Mouse (Mus musculus): ENCODE data around the gene Fryl. TPM values are rescaled to one million over a fixed set of nuclear protein-coding genes. Genes with fewer than 3 reads are reported as not detected.

Fryl gene
- polyA plus RNA-seq, 1 experiment = 27.6 TPM

DNA sequence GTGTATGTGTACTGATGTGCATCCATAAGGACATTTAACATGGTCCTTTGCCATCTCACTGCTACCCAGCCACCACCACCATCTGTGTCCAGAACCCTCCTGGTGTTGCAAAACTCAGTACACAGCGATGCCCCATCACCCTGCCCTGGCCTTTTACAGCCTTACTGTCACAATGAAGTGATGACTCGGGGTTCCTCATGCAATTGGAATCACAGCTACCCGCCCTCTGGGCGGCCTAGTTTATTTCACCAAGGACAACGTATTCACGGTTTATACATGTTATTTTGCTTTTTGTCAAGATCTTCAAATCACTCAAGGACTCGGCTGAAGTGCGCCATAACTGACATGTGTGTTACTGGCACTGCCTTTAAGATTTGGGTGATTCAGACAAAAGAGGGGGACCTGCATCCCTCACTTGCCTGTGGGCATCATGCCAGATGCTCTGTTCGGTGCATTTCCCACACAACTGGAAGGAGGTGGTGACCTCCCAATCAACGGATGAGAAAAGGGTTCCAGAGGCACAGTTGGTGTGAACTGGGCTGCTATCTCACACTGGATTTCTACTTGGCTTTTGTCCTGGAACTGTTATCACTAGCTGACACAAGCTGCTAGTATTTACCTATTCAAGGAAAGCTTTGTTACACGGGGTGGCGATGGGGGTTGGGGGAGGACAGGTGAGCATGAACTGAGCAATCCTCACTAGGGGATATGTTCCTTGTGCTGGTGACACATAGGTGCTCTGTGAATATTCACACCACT lies 27.9 kb downstream of the Fryl start:
- Histone ChIP-seq H3K36me3 (replicated peaks; ENCODE audit: low read length) (peaks cover 31% of the 10 kb centered on the region), H3K4me1 (peaks cover 79% of the 10 kb centered on the region), H3K9me3 (no peaks in the 10 kb centered on the region), H3K4me3 (replicated peaks) (no peak overlapping the region), H3K27me3 (replicated peaks) (no peaks in the 10 kb centered on the region)
- TF ChIP-seq FLI1 (IDR thresholded peaks at IDR 0.05; ENCODE audit: low read length) (no peak), GATA1 (IDR thresholded peaks at IDR 0.05; ENCODE audit: borderline replicate concordance, low read length) (no peak)

DNA sequence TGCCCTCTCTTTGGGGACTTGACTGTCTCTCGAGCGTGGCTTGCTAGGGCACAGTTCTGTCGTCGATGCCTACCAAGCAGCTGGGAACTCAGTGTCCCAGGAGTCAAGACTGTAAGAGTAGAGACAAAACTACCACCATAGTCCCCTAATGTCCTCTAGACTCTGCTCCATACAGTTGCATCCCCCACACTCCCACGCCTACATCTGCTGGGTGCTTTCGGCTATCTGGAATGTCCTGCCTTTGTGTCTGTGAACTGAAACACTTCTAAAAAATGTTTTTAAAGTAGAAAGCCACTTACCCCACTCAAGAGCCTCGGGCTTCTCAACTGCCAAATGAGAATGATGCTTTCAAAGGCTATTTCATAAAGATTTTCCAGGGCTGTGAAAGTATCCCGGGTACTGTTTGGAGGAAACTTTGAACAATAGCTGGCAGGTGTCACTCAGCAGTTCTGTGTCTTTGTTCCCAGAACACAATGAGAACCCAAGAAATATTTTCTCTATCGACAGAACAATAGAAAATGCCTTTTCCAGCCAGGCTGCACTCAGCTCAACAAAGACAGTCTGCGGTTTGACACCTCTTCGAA lies 28.8 kb downstream of the Fryl start:
- Histone ChIP-seq H3K4me3 (replicated peaks) (no peak overlapping the region), H3K4me1 (peaks cover 77% of the 10 kb centered on the region), H3K9me3 (no peaks in the 10 kb centered on the region), H3K36me3 (replicated peaks; ENCODE audit: low read length) (peaks cover 32% of the 10 kb centered on the region), H3K27me3 (replicated peaks) (no peaks in the 10 kb centered on the region)
- TF ChIP-seq GATA1 (IDR thresholded peaks at IDR 0.05; ENCODE audit: borderline replicate concordance, low read length) = no peak
- no peak for TF ChIP-seq FLI1 (IDR thresholded peaks at IDR 0.05; ENCODE audit: low read length)

DNA sequence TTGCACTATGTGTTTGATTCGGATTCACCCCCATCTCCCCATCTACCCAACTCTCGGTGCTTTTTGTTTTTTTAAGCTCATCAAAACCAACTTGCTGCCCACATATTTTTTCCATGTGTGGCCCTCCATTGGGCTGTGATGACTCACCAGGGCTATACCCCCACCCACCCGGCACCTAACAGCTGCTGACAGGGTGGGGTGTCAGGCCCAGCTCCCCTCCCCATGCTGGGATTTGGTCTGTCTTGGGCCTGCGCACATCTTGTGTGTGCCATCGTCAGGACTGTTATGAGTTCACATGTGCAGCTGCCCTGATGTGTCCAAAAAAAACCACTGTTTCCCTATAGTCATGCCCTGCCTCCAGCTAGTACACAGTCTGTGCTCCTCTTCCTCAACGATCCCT lies 33.4 kb downstream of the Fryl start:
- peaks cover 58% of the 10 kb centered on the region for H3K4me1 ChIP-seq
- no peaks in the 10 kb centered on the region for H3K27me3 ChIP-seq (replicated peaks)
- TF ChIP-seq GATA1 (IDR thresholded peaks at IDR 0.05; ENCODE audit: borderline replicate concordance, low read length) (no peak), FLI1 (IDR thresholded peaks at IDR 0.05; ENCODE audit: low read length) (no peak)

DNA sequence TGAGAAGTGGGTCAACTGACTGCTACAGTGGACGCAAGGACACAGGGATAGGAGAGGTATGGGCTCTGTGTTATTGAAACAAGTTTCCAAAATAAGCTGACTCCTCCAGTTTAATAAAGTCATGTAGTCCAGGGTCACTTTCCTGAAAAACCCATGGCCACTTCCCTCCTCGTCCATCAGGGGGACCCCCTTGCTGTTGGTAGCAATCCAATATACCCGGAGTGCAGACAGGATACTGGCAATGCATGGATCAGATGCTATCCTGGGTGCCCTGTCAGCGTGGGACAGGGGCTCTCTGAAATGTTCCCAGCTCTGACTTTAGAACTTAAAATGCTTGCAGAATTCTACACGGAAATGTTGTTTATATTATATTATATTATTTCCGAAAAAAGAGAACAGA lies 34.0 kb downstream of the Fryl start:
- TF ChIP-seq GATA1 (IDR thresholded peaks at IDR 0.05; ENCODE audit: borderline replicate concordance, low read length) = no peak
- no peak for TF ChIP-seq FLI1 (IDR thresholded peaks at IDR 0.05; ENCODE audit: low read length)
- peaks cover 53% of the 10 kb centered on the region for H3K36me3 ChIP-seq (replicated peaks; ENCODE audit: low read length)
- H3K4me3 ChIP-seq (replicated peaks) = no peak overlapping the region
- peaks cover 58% of the 10 kb centered on the region for H3K4me1 ChIP-seq
- H3K9me3 ChIP-seq = no peaks in the 10 kb centered on the region
- no peaks in the 10 kb centered on the region for H3K27me3 ChIP-seq (replicated peaks)

More for the DNA sequence above, 33.4 kb downstream of the Fryl start:
- H3K36me3 ChIP-seq (replicated peaks; ENCODE audit: low read length) = peaks cover 52% of the 10 kb centered on the region
- H3K9me3 ChIP-seq = no peaks in the 10 kb centered on the region
- no peak overlapping the region for H3K4me3 ChIP-seq (replicated peaks)

DNA sequence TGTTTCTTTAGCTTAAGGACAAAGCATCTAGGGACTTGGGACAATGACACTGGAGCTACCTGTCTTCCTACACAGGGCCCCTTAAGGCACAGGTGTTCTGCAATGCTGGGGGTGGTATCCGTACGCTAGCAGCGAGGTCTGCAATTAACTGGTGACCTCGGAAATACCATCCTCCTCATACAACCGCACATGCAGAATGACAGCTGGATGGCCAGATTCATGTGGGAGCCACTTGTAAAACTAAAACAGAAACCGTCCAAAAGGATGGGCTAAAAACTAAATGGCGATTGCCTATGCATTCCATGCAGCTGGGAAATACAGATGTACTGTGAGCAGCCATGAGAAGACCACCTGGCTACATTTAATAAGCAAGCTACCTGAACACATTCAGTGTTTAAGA lies 34.6 kb downstream of the Fryl start:
- peaks cover 55% of the 10 kb centered on the region for H3K4me1 ChIP-seq
- no peak overlapping the region for H3K4me3 ChIP-seq (replicated peaks)
- TF ChIP-seq FLI1 (IDR thresholded peaks at IDR 0.05; ENCODE audit: low read length) = no peak
- no peak for TF ChIP-seq GATA1 (IDR thresholded peaks at IDR 0.05; ENCODE audit: borderline replicate concordance, low read length)
- no peaks in the 10 kb centered on the region for H3K27me3 ChIP-seq (replicated peaks)
- H3K36me3 ChIP-seq (replicated peaks; ENCODE audit: low read length) = peaks cover 56% of the 10 kb centered on the region
- H3K9me3 ChIP-seq = no peaks in the 10 kb centered on the region

DNA sequence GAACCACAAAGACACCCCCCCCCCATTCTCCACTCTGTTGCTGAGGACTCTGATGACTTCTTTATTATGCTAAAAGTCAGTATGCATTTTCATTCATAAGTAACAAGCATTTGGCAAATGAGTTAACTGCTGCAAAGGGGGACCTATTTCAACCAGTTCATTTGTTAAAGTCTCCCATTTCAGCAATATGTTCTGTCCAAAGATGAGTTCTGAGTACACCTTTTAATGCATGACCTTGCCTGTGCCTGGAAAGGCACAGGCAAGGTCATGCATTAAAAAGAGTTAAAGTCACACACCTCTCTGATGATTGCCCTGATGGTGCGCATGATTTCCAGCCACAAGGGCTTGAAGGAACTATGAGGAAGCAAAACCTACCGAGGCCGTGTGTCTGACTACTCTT lies 36.7 kb downstream of the Fryl start:
- Histone ChIP-seq H3K27me3 (replicated peaks) (no peaks in the 10 kb centered on the region), H3K36me3 (replicated peaks; ENCODE audit: low read length) (peaks cover 67% of the 10 kb centered on the region), H3K9me3 (no peaks in the 10 kb centered on the region), H3K4me1 (peaks cover 55% of the 10 kb centered on the region), H3K4me3 (replicated peaks) (no peak overlapping the region)
- TF ChIP-seq FLI1 (IDR thresholded peaks at IDR 0.05; ENCODE audit: low read length) = no peak
- no peak for TF ChIP-seq GATA1 (IDR thresholded peaks at IDR 0.05; ENCODE audit: borderline replicate concordance, low read length)

DNA sequence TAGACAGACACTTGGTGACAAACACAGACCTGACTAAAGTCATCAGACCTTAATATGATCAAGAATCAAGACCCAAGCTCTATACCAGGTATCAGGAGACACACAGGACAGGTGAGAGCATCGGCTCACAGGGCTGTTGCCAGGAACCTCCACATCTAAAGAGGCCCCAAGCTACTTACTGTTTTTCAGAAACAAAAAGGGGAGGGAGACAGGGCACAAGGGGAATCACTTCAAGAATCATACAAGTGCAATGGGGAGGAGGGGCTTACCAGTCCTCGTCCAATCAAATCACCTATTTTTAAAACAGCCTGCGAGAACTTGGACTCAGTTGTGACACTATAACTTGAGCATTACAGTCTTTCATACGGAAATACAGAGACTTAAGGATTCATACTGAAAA lies 38.4 kb downstream of the Fryl start:
- H3K36me3 ChIP-seq (replicated peaks; ENCODE audit: low read length) = peaks cover 80% of the 10 kb centered on the region
- H3K9me3 ChIP-seq = no peaks in the 10 kb centered on the region
- no peak for TF ChIP-seq GATA1 (IDR thresholded peaks at IDR 0.05; ENCODE audit: borderline replicate concordance, low read length)
- TF ChIP-seq FLI1 (IDR thresholded peaks at IDR 0.05; ENCODE audit: low read length) = no peak
- H3K4me3 ChIP-seq (replicated peaks) = no peak overlapping the region
- H3K4me1 ChIP-seq = peaks cover 54% of the 10 kb centered on the region
- no peaks in the 10 kb centered on the region for H3K27me3 ChIP-seq (replicated peaks)

DNA sequence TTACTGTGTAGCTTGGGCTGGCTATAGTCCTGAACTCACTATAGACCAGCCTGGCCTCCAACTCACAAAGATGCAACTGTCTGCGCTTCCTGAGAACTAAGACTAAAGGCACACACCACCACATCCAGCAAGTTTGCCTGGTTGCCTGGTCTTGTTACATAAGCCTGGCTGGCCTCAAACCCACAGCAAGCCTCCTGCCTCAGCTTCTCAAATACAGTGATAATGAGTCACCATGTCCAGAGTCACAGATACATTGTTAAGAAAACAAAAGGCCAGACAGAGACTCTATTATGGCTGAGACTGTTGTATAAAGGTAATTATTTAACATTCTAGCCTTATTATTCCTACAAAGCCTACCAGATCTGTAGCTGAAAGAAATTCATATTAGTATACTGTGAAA lies 39.3 kb downstream of the Fryl start:
- H3K9me3 ChIP-seq = no peaks in the 10 kb centered on the region
- H3K4me3 ChIP-seq (replicated peaks) = no peak overlapping the region
- peaks cover 89% of the 10 kb centered on the region for H3K36me3 ChIP-seq (replicated peaks; ENCODE audit: low read length)
- H3K4me1 ChIP-seq = peaks cover 47% of the 10 kb centered on the region
- H3K27me3 ChIP-seq (replicated peaks) = no peaks in the 10 kb centered on the region
- TF ChIP-seq FLI1 (IDR thresholded peaks at IDR 0.05; ENCODE audit: low read length) (no peak), GATA1 (IDR thresholded peaks at IDR 0.05; ENCODE audit: borderline replicate concordance, low read length) (no peak)

DNA sequence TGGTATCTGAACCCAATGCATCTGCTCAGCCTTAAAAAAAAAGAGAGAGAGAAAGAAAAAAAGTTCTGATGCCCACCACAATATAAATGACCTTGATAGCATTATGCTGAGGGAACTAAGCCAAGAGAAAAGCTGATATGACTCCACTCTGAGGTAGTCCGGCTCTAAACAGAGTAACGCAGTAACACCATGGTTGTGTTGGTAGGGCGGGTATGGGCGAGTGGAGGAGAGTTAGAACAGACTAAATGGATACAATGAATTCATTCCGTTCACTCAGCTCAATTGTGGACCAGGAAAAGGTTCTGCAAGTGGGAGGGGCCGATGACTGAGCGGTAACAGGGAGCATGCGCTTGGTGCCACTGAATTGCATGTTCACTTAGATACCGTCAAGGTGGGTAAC lies 40.4 kb downstream of the Fryl start:
- Histone ChIP-seq H3K4me3 (replicated peaks) (no peak overlapping the region), H3K36me3 (replicated peaks; ENCODE audit: low read length) (peaks cover 98% of the 10 kb centered on the region), H3K27me3 (replicated peaks) (no peaks in the 10 kb centered on the region), H3K4me1 (peaks cover 39% of the 10 kb centered on the region), H3K9me3 (no peaks in the 10 kb centered on the region)
- TF ChIP-seq GATA1 (IDR thresholded peaks at IDR 0.05; ENCODE audit: borderline replicate concordance, low read length) (no peak), FLI1 (IDR thresholded peaks at IDR 0.05; ENCODE audit: low read length) (no peak)

DNA sequence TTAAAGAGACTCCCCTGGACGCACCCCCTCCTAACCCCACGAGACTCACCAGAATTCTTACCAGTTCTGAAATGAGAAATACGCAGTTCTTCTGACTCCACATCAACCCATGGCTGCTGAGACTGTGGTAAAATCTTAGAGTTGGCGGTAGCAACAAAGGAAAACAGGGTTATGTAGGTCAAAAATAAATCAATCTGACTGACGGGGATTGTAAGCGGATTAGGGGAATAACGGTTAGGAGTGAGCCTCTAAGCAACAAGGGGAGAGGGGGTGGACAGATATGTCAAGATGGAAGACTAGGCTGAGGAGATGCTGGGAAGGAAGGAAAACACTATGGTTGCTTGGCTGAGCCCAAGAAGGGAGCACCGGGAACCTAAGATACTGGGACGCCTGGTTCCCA lies 44.0 kb downstream of the Fryl start:
- TF ChIP-seq FLI1 (IDR thresholded peaks at IDR 0.05; ENCODE audit: low read length) (no peak), GATA1 (IDR thresholded peaks at IDR 0.05; ENCODE audit: borderline replicate concordance, low read length) (no peak)
- peaks cover 33% of the 10 kb centered on the region for H3K4me1 ChIP-seq
- H3K36me3 ChIP-seq (replicated peaks; ENCODE audit: low read length) = peaks cover 91% of the 10 kb centered on the region
- H3K4me3 ChIP-seq (replicated peaks) = no peak overlapping the region
- no peaks in the 10 kb centered on the region for H3K9me3 ChIP-seq
- H3K27me3 ChIP-seq (replicated peaks) = no peaks in the 10 kb centered on the region
